Mouse (Mus musculus): ENCODE measurements around the gene Tanc1.
A peak's percentile ranks its signal among the peaks of the same experiment; 100 is the strongest.

Tanc1 gene

GRCm38 (mm10) chr2:59613474-59614019 lies 1.7 kb downstream of the Tanc1 start:
- DNase-seq, result no peak

GRCm38 (mm10) chr2:59616890-59617289 lies 5.0 kb downstream of the Tanc1 start:
- DNase-seq, result no peak

DNA sequence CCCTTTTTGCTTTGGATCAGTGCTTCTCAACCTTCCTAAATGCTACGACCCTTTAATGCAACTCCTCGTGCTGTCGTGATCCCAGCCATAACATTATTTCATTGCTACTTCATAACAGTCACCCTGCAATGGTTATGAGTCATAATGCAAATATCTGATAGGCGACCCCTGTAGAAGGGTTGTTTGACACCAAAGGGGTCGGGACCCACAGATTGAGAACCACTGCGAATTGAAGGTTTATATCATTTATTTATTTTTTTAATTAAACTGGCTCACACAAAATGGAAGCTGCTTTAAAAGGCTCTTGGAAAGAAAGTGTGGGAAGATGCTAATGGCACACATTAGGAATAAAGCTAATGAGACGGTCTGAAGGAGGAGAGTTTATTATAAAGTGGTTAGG lies 7.2 kb downstream of the Tanc1 start:
- no peak for DNase-seq

DNA sequence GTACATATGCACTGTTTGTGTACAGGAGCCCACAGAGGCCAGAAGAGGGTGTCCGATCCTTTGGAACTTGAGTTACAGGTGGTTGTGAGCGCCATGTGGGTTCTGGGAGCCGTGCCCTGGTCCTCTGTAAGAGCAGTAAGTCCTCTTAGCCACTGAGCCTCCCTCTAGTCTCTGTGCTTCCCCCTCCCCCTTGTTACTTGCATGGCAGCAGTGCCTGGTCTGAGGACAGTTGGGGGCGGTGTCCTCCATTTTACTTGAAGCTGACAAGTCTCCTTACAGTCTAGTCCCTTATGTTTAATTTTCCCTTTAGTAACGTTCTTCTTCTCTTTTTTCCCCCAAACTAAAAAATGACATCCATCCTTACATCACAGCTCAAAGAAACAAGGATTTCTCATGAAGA lies 8.8 kb downstream of the Tanc1 start:
- no peak for DNase-seq

DNA sequence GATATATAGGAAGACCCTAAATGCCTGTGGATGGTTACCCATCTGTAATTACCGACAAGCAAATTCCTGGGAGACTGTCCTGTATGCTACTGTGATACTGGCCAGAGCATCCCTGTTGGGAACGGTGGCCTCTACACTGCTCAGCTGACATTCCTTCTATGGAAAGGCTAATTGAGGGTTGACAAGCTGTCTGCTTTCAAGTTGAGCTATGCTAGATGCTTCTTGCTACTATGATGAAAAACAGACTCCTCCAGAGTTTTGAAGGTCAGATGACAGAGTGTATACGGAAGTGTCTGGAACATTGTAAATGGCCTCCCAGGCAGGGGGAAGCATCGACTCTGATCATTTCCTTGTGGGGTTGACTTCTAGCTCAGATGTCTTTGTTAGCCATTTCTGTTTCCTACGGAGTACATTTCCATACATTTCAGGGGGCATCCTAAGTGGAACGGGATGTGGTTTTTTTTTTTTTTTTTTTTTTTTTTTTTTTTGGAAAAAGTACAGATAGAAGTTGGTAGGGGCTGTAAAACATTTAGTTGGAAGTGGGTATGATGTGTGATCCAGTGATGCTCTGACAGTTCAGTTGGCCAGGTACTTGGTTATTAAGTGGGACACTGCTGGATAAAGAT lies 10.8 kb downstream of the Tanc1 start:
- DNase-seq, result no peak

DNA sequence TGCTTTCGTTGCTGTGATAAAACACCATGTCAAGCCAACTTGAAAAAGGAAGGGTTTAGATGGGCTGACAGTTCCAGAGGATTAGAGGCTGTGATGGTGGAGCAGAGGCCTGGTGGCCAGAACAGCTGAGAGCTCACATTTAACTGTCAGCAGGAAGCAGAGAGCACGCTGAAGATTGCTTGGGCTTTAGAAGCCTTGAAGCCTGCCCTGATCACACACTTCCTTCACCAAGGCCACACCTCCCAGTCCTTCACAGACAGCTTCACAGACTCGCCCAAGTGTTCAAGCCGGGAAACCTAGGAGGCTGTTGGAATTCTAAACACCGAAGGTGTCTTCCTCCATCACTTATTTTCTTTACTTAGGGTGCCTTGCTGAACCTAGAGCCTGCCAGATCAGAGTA lies 12.0 kb downstream of the Tanc1 start:
- no peak for DNase-seq

DNA sequence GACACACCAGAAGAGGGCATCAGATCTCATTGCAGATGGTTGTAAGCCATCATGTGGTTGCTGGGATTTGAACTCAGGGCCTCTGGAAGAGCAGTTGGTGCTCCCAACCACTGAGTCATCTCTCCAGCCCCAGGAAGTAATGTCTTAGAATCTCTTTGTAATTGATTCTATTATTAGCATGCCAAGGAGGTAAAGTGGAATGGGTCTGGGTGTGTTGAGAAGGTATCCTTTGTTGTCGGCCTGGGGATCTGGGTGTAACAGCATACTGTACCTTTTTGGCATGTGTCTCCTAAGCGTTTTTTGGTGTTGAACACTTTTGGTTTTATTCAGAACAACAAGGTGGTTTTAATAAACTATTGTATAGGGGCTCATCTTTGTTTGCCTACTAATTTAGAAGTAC lies 13.6 kb downstream of the Tanc1 start:
- no peak for DNase-seq

DNA sequence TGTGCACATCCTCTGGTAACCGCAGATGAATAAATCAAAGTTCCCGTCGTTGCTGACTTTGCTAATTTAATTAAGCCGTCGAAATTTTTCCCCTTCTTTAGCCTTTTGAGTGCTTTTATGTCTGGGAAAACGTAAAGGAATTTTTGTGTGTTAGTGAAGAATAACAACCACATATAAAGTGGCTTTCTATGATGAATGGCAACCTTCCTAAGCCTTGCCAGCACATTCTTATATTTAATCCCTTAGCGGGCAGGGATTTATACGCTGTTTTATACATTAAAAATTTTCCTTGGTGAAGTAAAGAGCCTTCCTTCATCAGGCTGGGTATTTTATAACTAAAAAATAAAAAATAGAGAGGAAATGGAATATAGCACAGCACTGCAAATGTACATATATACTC lies 14.1 kb downstream of the Tanc1 start:
- no peak for DNase-seq

GRCm38 (mm10) chr2:59626422-59626821 lies 14.6 kb downstream of the Tanc1 start:
- no peak for DNase-seq

DNA sequence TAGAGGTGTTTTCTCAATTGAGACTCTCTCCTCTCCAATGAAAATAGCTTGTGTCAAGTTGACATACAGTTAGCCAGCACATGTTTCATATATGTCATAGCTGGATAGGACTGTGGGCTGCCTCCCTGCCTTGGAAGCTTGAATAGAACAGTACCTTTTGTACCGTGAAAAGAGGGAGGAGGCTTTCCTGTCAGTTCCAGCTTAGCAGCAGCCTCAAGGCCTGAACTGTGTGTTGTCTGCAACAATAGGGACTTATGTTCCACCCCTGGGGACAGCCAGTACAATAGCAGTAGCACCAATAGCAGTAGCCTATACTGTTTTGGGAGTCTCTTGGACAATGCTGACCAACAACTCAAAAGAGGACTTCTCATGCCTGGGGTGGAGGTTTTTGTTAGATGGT lies 15.7 kb downstream of the Tanc1 start:
- DNase-seq, result no peak

GRCm38 (mm10) chr2:59628057-59628901 lies 16.4 kb downstream of the Tanc1 start:
- peak; percentile 77 for DNase-seq

- no peak for DNase-seq
Measured at GRCm38 (mm10) chr2:59629829-59630228, 18.0 kb downstream of the Tanc1 start.

DNA sequence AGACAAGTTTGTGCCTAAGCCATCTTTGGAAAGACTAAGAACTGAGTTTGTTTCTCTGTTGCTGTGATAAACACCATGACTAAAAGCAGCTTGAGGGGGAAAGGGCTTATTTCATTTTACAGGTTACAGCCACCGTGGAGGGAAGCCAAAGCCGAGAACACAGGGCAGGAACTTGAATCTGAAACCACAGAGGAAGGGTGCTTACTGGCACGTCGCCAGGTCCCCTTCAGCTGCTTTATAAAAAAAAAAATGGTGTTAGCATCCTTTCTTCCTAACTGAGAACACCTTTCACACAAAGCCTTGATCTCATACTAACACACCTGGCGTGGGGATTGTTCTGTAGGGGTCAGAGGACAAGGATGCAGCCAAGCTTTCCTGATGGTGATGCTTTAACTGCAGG lies 19.6 kb downstream of the Tanc1 start:
- DNase-seq, result no peak

GRCm38 (mm10) chr2:59633761-59634430 lies 22.1 kb downstream of the Tanc1 start:
- DNase-seq, result no peak

GRCm38 (mm10) chr2:59637040-59637785 lies 25.4 kb downstream of the Tanc1 start:
- no peak for DNase-seq

GRCm38 (mm10) chr2:59642722-59643121 lies 30.9 kb downstream of the Tanc1 start:
- DNase-seq, result no peak

DNA sequence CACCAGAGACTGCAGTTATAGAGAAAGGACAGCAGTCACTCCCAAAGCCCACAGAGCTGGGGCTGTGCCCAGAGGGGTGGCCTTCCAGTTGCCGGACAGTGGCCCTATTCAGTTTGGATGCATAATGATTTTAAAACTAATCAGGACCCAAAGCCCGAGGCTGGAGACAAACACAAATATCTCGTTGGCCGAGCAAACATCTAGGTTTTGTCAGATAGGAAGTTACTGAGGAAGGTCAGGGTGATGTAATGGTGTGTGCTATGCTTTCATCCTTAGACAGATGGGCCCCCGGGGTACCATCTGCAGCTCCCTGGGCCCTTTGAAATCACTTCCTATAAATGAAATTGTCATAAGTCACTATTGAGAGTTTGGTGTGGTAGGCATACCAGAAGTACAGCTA lies 33.0 kb downstream of the Tanc1 start:
- DNase-seq, result peak; percentile 67

DNA sequence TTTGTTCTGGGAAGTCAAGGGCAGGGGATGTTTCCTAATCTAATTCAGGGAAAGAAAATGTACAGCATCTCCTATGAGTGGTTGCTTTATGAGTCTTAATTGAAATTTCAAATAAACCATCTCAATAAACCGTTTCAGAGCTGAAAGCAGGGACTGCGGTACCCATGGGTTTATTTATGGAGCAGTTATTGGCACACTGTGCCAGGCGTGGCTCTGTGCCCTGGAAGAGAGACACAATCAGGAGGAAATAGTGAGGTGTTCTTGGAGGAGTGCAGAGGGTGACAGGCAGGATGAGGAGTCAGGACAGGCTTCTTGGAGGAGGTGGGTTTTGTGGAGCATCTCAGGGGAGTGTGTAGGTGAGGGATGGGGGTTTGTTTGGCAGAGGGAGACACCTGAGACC lies 33.7 kb downstream of the Tanc1 start:
- DNase-seq, result peak; percentile 89

GRCm38 (mm10) chr2:59646740-59647390 lies 35.0 kb downstream of the Tanc1 start:
- DNase-seq, result no peak

GRCm38 (mm10) chr2:59648444-59648843 lies 36.6 kb downstream of the Tanc1 start:
- DNase-seq, result no peak

DNA sequence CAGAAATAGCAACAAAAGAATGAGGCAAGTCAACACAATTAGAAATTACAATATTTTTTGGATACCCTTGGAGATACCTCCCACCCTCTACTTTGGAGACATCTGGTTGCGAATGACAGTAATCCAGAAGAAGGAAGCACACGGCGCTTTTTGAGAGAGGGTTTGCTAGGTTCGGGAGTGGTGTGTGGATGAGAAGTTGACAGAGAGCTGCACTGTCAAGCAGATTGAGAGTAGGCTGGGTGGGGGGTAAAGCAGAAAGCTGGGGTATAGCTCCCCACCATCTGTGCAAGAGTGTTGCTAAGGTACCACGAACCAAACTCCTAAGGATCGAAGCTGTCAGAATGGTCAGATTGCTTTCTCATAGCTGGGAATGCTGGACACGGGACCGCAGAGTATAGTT lies 40.0 kb downstream of the Tanc1 start:
- DNase-seq, result no peak

GRCm38 (mm10) chr2:59652702-59653101 lies 40.9 kb downstream of the Tanc1 start:
- DNase-seq, result no peak
